Mouse (Mus musculus) liver, embryonic 14.5 days (tissue): ENCODE results near the gene Fam189b.

Experiments
- CTCF ChIP-seq: IDR thresholded peaks from 2 replicates; pipeline ENCODE4 v1.5.1; 2016; ENCODE audit warnings: antibody characterized with exemption, low read depth, control low read depth
- EP300 ChIP-seq: IDR thresholded peaks from 2 replicates; pipeline ENCODE4 v1.6.1; 2016; ENCODE audit warnings: antibody characterized with exemption, low read depth

DNA sequence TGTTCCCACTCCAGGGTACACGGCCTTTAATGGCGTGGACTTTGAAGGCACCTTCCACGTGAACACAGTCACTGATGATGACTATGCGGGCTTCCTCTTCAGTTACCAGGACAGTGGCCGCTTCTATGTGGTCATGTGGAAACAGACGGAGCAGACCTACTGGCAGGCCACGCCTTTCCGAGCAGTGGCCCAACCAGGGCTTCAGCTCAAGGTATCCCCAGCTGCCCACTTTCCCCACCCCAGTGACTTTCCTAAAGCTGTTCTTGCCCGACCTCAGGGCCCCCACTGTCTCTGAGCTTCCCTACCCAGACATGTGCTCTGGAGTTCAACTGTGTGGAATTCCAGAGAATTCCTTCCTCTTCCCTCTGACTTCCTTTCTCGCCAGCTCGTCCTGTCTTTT, 41.9 kb downstream of the Fam189b start:
- no peak for TF ChIP-seq CTCF
- no peak for TF ChIP-seq EP300
